Mouse (Mus musculus) liver, embryonic 13.5 days (tissue): ENCODE results near the gene Mllt10. TPM values are rescaled to one million over a fixed set of nuclear protein-coding genes. Genes with fewer than 3 reads are reported as not detected.

ENCODE experiments used
- ATAC-seq: fragments of 200-750 bp; cut with Nextera tagmentation; 2 replicates; pipeline ENCODE4 v1.8.0; 2017; ENCODE audit warnings: low read depth, mild to moderate bottlenecking, moderate number of reproducible peaks, moderate library complexity
- DNase-seq: peaks from one replicate; pipeline ENCODE4 v3.0.0; 2022
- H3K27ac ChIP-seq: fragments of 300-500 bp; sonication (generic); 2 replicates; pipeline ENCODE4 v1.5.1; 2015; ENCODE audit warnings: moderate library complexity, mild to moderate bottlenecking, inconsistent platforms
- H3K27me3 ChIP-seq: fragments of 300-500 bp; sonication (generic); 2 replicates; pipeline ENCODE4 v1.6.1; 2015; ENCODE audit warnings: mild to moderate bottlenecking, inconsistent platforms
- H3K36me3 ChIP-seq: fragments of 300-500 bp; sonication (generic); 2 replicates; pipeline ENCODE4 v1.6.1; 2015; ENCODE audit warnings: mild to moderate bottlenecking, inconsistent platforms
- H3K4me1 ChIP-seq: fragments of 300-500 bp; sonication (generic); replicated peaks from 2 replicates; pipeline ENCODE4 v1.6.1; 2015; ENCODE audit warnings: inconsistent platforms
- H3K4me2 ChIP-seq: fragments of 300-500 bp; sonication (generic); 2 replicates; pipeline ENCODE4 v1.6.1; 2015; ENCODE audit warnings: inconsistent platforms, mild to moderate bottlenecking, moderate library complexity
- H3K4me3 ChIP-seq: fragments of 300-500 bp; sonication (generic); replicated peaks from 2 replicates; pipeline ENCODE4 v1.5.1; 2015; ENCODE audit warnings: mild to moderate bottlenecking, inconsistent platforms
- H3K9ac ChIP-seq: fragments of 300-500 bp; sonication (generic); 2 replicates; pipeline ENCODE4 v1.6.1; 2015; ENCODE audit warnings: mild to moderate bottlenecking, inconsistent platforms
- H3K9me3 ChIP-seq: fragments of 300-500 bp; sonication (generic); replicated peaks from 2 replicates; pipeline ENCODE4 v1.6.1; 2016; ENCODE audit warnings: inconsistent platforms
- WGBS: fragments of 180-500 bp; shearing (Covaris S2); methylation state at CpG from one replicate; pipeline ENCODE4 v1.1.7; 2015; ENCODE audit not compliant: insufficient replicate concordance; 5-methylcytosine and 5-hydroxymethylcytosine counted together
- polyA plus RNA-seq: library from polyadenylated mRNA; unstranded; fragments of >200 nt; fragmentation: Nextera tagmentation; extraction: Ambion mirVana; gene quantifications from 2 replicates; pipeline ENCODE4 v1.2.1, GENCODE M21; 2015

The Mllt10 gene
- polyA plus RNA-seq, 1 experiment from 2014 or later, result 29.1 TPM

GRCm38 (mm10) chr2:18053951-18054530 is 996 bp upstream of the Mllt10 start:
- peaks cover 48% of the 10 kb centered on the region for H3K4me1 ChIP-seq
- no peaks in the 10 kb centered on the region for H3K9me3 ChIP-seq
- H3K9ac ChIP-seq, result no peak overlapping the region
- H3K4me3 ChIP-seq, result no peak overlapping the region
- ATAC-seq (no peak), DNase-seq (no peak)
- no peak overlapping the region for H3K27ac ChIP-seq
- H3K4me2 ChIP-seq, result 0 out of 2 replicates have a peak overlapping the region, but pooled peaks have one; percentile 4
- peaks cover 37% of the 10 kb centered on the region for H3K27me3 ChIP-seq
- no peaks in the 10 kb centered on the region for H3K36me3 ChIP-seq
- 59% methylated on average over 2 of the region's 2 CpGs for WGBS

GRCm38 (mm10) chr2:18055929-18056785 is 1.1 kb downstream of the Mllt10 start:
- peaks cover 15% of the 10 kb centered on the region for H3K27me3 ChIP-seq
- H3K4me3 ChIP-seq, result peak overlapping the region; percentile 74
- H3K4me1 ChIP-seq, result peaks cover 36% of the 10 kb centered on the region
- WGBS, result under 1% methylated on average over 56 of the region's 66 CpGs
- H3K36me3 ChIP-seq, result no peaks in the 10 kb centered on the region
- peak overlapping the region; percentile 99 for H3K27ac ChIP-seq
- H3K4me2 ChIP-seq, result peak overlapping the region; percentile 92
- ATAC-seq (peak; percentile 43), DNase-seq (peak; percentile 92)
- no peaks in the 10 kb centered on the region for H3K9me3 ChIP-seq
- peak overlapping the region; percentile 93 for H3K9ac ChIP-seq

DNA sequence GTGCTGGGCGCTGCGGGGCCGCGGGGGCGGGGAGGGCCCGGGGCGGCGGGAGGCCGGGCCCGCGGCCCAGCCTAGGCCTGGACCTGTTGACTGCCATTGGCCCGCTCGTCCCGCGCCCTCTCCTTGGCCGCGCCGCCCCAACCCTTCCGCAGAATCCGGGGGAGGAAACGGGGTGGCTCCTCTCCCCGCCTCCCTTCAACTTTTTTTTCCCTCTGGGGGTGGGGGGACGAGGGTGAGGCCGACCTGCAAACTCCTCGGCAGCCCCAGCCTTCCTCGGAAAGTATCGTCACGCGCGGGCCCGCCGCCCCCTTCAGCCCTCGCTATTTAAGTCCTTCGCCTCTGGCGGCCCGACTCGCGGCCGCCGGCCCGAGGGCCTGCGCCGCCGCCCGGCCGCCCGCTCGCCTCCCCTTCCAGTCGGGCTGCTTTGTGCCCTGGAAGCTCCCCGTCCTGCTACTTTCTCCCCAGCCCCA is 1.8 kb downstream of the Mllt10 start:
- under 1% methylated on average over 31 of the region's 50 CpGs for WGBS
- ATAC-seq, result peak; percentile 94

DNA sequence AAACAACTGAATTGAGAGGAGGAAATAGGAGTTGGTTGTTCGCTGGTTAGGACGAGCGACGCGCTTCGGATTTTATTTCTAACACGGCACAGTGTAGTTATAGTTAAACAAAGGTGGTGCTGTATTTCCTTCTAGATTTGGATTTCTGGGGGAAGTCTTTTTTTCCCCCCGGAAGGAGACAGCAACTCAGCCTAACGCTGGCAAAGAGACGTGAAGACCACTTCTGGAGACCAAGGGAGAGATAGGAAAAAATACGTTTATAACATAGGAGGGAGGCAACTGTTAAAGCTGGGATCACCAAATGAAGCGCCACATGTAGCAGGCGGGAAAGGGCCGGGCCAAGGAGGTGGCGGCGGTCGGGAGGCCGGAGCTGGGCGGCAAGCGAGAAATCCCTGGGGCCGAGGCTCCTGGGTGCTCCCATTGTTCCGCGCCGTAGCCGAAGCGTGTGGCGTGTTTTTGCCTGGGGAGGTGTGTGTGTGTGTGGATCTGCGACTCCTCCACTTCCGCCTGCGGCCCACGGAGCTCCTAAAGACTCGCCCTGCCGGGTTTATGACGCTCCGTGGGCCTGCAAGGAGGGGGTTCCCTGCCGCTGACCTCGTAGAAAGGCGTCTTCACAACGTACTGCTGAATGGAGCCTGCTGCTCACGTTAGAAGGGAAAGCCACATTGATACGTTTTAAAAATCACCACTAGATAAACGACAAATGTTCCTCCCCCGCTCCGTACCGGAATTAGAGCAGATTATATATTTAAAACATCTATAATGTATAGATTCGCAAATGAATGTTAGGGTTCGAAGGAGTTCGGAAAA is 2.5 kb downstream of the Mllt10 start:
- H3K4me3 ChIP-seq, result peak overlapping the region; percentile 74
- no peaks in the 10 kb centered on the region for H3K9me3 ChIP-seq
- WGBS, result under 1% methylated on average over 48 of the region's 48 CpGs
- peaks cover 6% of the 10 kb centered on the region; the same call in 1 of the 2 replicates for H3K27me3 ChIP-seq
- peak overlapping the region; percentile 93 for H3K9ac ChIP-seq
- DNase-seq, result peak; percentile 58
- no peaks in the 10 kb centered on the region for H3K36me3 ChIP-seq
- ATAC-seq, result peak; percentile 13; the same call in 1 of the 2 replicates
- H3K27ac ChIP-seq, result peak overlapping the region; percentile 99
- H3K4me2 ChIP-seq, result peak overlapping the region; percentile 92
- H3K4me1 ChIP-seq, result peaks cover 36% of the 10 kb centered on the region

More for the DNA sequence above, 1.8 kb downstream of the Mllt10 start:
- peak; percentile 90 for DNase-seq
- Histone ChIP-seq H3K27ac (peak overlapping the region; percentile 99), H3K4me1 (peaks cover 36% of the 10 kb centered on the region), H3K27me3 (peaks cover 9% of the 10 kb centered on the region), H3K9ac (peak overlapping the region; percentile 93), H3K4me2 (peak overlapping the region; percentile 92), H3K36me3 (no peaks in the 10 kb centered on the region), H3K9me3 (no peaks in the 10 kb centered on the region), H3K4me3 (peak overlapping the region; percentile 74)

GRCm38 (mm10) chr2:18058146-18058708 is 3.2 kb downstream of the Mllt10 start:
- Histone ChIP-seq H3K4me3 (peak overlapping the region; percentile 74), H3K36me3 (no peaks in the 10 kb centered on the region), H3K27ac (peak overlapping the region; percentile 99), H3K4me2 (peak overlapping the region; percentile 92), H3K27me3 (peaks cover 5% of the 10 kb centered on the region; the same call in 1 of the 2 replicates), H3K9me3 (no peaks in the 10 kb centered on the region), H3K4me1 (peaks cover 36% of the 10 kb centered on the region), H3K9ac (peak overlapping the region; percentile 93)
- 29% methylated on average over 9 of the region's 9 CpGs for WGBS
- ATAC-seq (no peak), DNase-seq (no peak)

- H3K9me3 ChIP-seq, result no peaks in the 10 kb centered on the region
- no peak overlapping the region for H3K27ac ChIP-seq
- no peak for ATAC-seq
- H3K9ac ChIP-seq, result no peak overlapping the region
- no peak overlapping the region for H3K4me2 ChIP-seq
- H3K36me3 ChIP-seq, result no peaks in the 10 kb centered on the region
- no peak overlapping the region for H3K4me3 ChIP-seq
- H3K27me3 ChIP-seq, result no peaks in the 10 kb centered on the region; the same call in 1 of the 2 replicates
- no peak for DNase-seq
- peaks cover 35% of the 10 kb centered on the region for H3K4me1 ChIP-seq
- WGBS, result 28% methylated on average over 2 of the region's 2 CpGs
Measured at GRCm38 (mm10) chr2:18059063-18059462, 4.0 kb downstream of the Mllt10 start.

DNA sequence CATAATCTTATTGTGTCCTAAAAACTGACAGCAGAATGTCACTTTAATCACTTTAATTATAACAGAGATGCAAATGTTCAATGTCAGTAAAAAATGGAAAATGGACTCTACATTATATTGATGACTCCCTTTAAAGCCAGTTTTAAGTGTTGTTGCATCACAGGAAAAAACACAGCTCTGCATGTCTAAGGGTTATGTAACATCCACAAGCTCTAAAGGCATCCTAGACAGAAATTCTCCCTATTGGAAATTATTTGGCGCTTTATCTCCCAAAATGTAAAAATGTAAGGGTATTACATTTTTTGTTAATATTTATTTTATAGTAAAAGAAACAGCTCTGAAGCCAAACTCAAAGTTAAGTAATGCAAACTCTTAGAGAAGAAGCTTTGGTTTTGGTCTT is 4.9 kb downstream of the Mllt10 start:
- Histone ChIP-seq H3K4me3 (no peak overlapping the region), H3K9ac (no peak overlapping the region), H3K4me1 (peaks cover 31% of the 10 kb centered on the region), H3K4me2 (no peak overlapping the region), H3K9me3 (no peaks in the 10 kb centered on the region), H3K36me3 (no peaks in the 10 kb centered on the region), H3K27me3 (no peaks in the 10 kb centered on the region), H3K27ac (no peak overlapping the region)
- no peak for DNase-seq
- ATAC-seq, result no peak
- 63% methylated on average over 1 of the region's 1 CpGs for WGBS

GRCm38 (mm10) chr2:18060396-18060795 is 5.4 kb downstream of the Mllt10 start:
- H3K4me3 ChIP-seq, result no peak overlapping the region
- no peaks in the 10 kb centered on the region for H3K27me3 ChIP-seq
- H3K36me3 ChIP-seq, result no peaks in the 10 kb centered on the region
- no peak overlapping the region for H3K27ac ChIP-seq
- ATAC-seq, result no peak
- no peaks in the 10 kb centered on the region for H3K9me3 ChIP-seq
- peaks cover 26% of the 10 kb centered on the region for H3K4me1 ChIP-seq
- no peak for DNase-seq
- no peak overlapping the region for H3K4me2 ChIP-seq
- H3K9ac ChIP-seq, result no peak overlapping the region
- 70% methylated on average over 1 of the region's 1 CpGs for WGBS

DNA sequence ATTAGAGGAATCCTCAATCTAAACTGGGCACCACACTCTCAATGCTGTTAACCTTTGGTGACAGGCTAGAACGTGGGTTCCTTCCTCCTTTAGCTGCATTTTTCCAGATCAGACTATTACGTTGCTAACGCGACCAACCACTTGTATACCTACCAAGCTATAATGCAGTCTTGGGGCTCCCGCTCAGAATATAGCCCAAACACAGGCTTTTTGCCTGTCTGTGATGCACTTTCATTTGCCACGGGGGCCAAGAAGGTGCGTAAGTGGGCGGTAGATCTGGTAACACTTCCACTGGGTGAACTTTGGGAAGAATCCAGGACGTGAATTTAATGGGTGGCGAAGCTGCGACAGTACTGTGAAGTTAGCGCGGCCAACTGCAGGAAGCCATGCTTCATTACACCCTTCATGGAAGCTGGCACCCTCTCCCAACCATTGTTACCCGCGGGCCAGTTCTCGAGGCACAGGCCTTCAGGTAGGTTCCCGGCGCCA is 8.8 kb downstream of the Mllt10 start:
- H3K36me3 ChIP-seq, result peaks cover 18% of the 10 kb centered on the region
- H3K27me3 ChIP-seq, result no peaks in the 10 kb centered on the region
- WGBS, result 0% methylated on average over 18 of the region's 18 CpGs
- ATAC-seq (peak; percentile 45), DNase-seq (peak; percentile 48)
- peaks cover 36% of the 10 kb centered on the region for H3K4me1 ChIP-seq
- H3K27ac ChIP-seq, result peak overlapping the region; percentile 99
- no peaks in the 10 kb centered on the region for H3K9me3 ChIP-seq
- H3K4me3 ChIP-seq, result peak overlapping the region; percentile 96
- H3K4me2 ChIP-seq, result peak overlapping the region; percentile 87
- H3K9ac ChIP-seq, result peak overlapping the region; percentile 99

DNA sequence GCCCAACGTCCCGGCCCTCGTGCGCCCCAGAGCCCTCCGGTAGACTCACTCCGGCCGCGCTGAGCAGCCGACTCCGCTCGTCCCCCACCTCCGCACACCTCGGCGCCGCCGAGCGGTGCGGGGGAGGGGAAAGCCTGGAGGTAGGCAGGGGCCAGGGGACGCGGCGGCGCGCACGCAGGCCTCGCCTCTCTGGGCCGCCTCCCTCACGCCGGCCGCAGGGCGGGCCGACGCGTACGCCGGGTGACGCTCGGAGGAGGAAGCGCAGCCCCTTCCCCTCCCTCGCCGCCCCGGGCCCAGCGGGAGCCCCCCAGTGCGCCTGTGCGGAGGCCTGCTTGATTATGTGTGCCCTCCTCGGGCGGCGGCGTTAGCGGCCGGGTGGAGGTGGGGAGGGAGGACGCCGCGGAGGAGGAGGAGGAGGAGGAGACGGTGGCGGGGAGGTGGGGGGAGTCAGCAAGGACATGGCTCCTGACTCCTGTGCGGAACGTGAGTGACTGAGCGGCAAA is 9.4 kb downstream of the Mllt10 start:
- Histone ChIP-seq H3K36me3 (peaks cover 19% of the 10 kb centered on the region), H3K27ac (peak overlapping the region; percentile 99), H3K4me2 (peak overlapping the region; percentile 87), H3K9me3 (no peaks in the 10 kb centered on the region), H3K4me1 (peaks cover 31% of the 10 kb centered on the region), H3K27me3 (no peaks in the 10 kb centered on the region), H3K4me3 (peak overlapping the region; percentile 96), H3K9ac (peak overlapping the region; percentile 99)
- peak; percentile 85 for DNase-seq
- WGBS, result 2% methylated on average over 53 of the region's 58 CpGs
- peak; percentile 92 for ATAC-seq
